Mouse (Mus musculus) stomach, embryonic 15.5 days (tissue): ENCODE measurements around the gene Stk10. TPM values are rescaled to one million over a fixed set of nuclear protein-coding genes. Genes with fewer than 3 reads are reported as not detected.

Experiments used
- ATAC-seq: fragments of 200-750 bp; cut with Nextera tagmentation; 2 replicates; pipeline ENCODE4 v1.8.0; 2017; ENCODE audit warnings: low read depth, moderate number of reproducible peaks, moderate TSS enrichment; ENCODE audit not compliant: insufficient read depth, low FRiP score
- H3K27ac ChIP-seq: fragments of 300-500 bp; sonication (generic); 2 replicates; pipeline ENCODE4 v1.5.1; 2015; ENCODE audit warnings: mild to moderate bottlenecking, inconsistent platforms
- H3K27me3 ChIP-seq: fragments of 300-500 bp; sonication (generic); replicated peaks from 2 replicates; pipeline ENCODE4 v1.6.1; 2015; ENCODE audit warnings: inconsistent platforms
- H3K36me3 ChIP-seq: fragments of 300-500 bp; sonication (generic); 2 replicates; pipeline ENCODE4 v1.6.1; 2015; ENCODE audit warnings: inconsistent platforms
- H3K4me1 ChIP-seq: fragments of 300-500 bp; sonication (generic); 2 replicates; pipeline ENCODE4 v1.6.1; 2015; ENCODE audit warnings: inconsistent platforms
- H3K4me2 ChIP-seq: fragments of 300-500 bp; sonication (generic); 2 replicates; pipeline ENCODE4 v1.6.1; 2015; ENCODE audit warnings: mild to moderate bottlenecking, inconsistent platforms
- H3K4me3 ChIP-seq: fragments of 300-500 bp; sonication (generic); replicated peaks from 2 replicates; pipeline ENCODE4 v1.5.1; 2015; ENCODE audit warnings: inconsistent platforms
- H3K9ac ChIP-seq: fragments of 300-500 bp; sonication (generic); 2 replicates; pipeline ENCODE4 v1.6.1; 2015; ENCODE audit warnings: inconsistent platforms
- H3K9me3 ChIP-seq: fragments of 300-500 bp; sonication (generic); 2 replicates; pipeline ENCODE4 v1.6.1; 2016; ENCODE audit warnings: inconsistent platforms
- WGBS: fragments of 180-500 bp; shearing (Covaris S2); methylation state at CpG from one replicate; pipeline ENCODE4 v1.1.7; 2015; 5-methylcytosine and 5-hydroxymethylcytosine counted together
- polyA plus RNA-seq: library from polyadenylated mRNA; unstranded; fragments of >200 nt; fragmentation: Nextera tagmentation; extraction: Ambion mirVana; gene quantifications from 2 replicates; pipeline ENCODE4 v1.2.1, GENCODE M21; 2015

Gene Stk10
- polyA plus RNA-seq, 1 experiment from 2014 or later = 3.8 TPM

DNA sequence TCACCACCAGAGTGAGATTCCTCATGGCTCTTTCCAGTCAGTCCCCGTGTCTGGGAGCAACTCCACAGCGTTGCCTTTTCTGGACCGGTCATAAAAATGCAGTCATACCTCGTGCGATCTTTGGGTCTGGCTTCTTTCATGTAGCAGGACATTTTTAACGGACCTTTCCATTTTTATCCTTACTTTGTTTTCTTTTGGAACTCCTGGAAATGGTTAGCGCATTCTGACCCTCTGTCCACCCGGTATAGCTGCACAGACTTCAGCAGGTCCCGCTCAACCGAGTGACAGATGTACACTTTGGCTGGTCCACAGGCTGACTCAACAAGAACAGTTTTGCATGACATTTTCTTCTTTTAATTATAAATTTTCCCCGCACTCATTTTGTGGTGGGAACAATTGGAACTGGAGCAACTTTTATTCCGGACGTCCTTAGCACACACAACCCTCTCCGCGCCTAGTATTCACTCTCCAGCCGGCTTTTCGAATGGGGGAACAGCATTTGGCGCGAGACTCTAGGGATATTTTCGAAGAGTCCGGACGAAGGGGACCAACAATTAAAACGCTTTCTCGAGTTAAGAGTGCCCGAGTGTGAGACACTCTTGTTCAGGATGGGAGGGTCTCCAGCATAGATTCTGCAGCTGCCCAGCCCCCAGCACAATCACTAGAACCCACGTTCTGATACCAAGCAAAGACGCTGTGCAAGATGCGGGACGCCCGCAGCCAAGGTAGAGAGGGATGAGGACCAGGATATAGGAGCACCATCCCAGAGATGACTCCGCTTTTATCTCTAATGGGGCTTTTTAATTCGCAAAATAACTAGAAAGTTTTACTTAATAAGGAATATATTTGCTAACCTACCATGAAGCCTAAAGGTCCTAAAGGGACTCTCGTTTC lies 987 bp upstream of the Stk10 start, which contains the start of gene Efcab9:
Efcab9 (minus strand) TSS at position 211 of the 894 bp plus-strand sequence.
- H3K27ac ChIP-seq = peak within 1 kb of the TSS; percentile 27; the same call in 1 of the 2 replicates
- H3K4me3 ChIP-seq = peak within 1 kb of the TSS; percentile 64
- no peaks in the 10 kb centered on the region for H3K9me3 ChIP-seq
- WGBS = 4% methylated on average over 33 of the region's 33 CpGs
- peak within 1 kb of the TSS; percentile 91 for H3K4me2 ChIP-seq
- ATAC-seq = 0 out of 2 replicates have a peak, but pooled peaks have one; percentile 29
- H3K36me3 ChIP-seq = no peaks in the 10 kb centered on the region
- peak within 1 kb of the TSS; percentile 57 for H3K9ac ChIP-seq
- H3K27me3 ChIP-seq = no peaks in the 10 kb centered on the region
- peaks cover 12% of the 10 kb centered on the region for H3K4me1 ChIP-seq

DNA sequence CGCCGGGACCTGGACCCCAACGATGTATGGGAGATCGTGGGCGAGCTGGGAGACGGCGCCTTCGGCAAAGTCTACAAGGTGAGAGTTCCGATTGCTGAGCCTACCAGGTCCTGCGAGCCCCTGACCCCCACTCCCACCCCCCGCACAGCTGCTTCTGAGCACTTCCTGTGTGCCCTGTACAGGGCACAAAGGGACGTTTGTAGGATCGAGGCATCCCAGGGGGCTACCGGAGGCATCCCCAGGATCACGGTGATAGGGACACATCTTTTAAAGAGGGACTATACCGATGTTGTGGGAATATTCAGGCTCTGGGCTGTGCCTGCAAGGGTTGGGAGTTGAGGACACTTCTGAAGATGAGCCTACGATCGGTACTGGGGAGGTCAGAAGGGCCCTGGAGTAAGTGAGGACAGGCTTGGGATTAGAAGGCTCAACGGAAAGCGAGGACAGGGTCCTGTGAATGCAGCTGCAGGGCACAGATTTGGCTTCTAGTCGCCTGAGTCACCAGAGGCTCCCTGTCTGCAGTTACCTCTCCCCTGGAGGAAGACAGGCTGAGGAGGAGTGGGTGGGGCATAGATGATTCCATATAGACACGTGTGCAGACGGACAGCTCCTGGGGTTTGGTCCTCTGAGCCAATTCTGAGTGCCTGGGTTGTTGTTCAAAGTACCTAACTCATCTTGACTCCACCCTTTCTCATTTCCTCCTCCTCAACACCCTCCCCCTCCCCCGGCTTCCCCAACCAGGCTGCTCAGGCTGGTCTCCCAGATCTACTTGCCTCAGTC lies 567 bp downstream of the Stk10 start:
- H3K27ac ChIP-seq = no peak overlapping the region
- WGBS = 2% methylated on average over 24 of the region's 24 CpGs
- H3K9ac ChIP-seq = peak overlapping the region; percentile 17; the same call in 1 of the 2 replicates
- H3K4me3 ChIP-seq = peak overlapping the region; percentile 64
- peaks cover 17% of the 10 kb centered on the region for H3K4me1 ChIP-seq
- H3K9me3 ChIP-seq = no peaks in the 10 kb centered on the region
- H3K4me2 ChIP-seq = peak overlapping the region; percentile 91
- no peaks in the 10 kb centered on the region for H3K27me3 ChIP-seq
- 0 out of 2 replicates have a peak, but pooled peaks have one; percentile 4 for ATAC-seq
- H3K36me3 ChIP-seq = no peaks in the 10 kb centered on the region

DNA sequence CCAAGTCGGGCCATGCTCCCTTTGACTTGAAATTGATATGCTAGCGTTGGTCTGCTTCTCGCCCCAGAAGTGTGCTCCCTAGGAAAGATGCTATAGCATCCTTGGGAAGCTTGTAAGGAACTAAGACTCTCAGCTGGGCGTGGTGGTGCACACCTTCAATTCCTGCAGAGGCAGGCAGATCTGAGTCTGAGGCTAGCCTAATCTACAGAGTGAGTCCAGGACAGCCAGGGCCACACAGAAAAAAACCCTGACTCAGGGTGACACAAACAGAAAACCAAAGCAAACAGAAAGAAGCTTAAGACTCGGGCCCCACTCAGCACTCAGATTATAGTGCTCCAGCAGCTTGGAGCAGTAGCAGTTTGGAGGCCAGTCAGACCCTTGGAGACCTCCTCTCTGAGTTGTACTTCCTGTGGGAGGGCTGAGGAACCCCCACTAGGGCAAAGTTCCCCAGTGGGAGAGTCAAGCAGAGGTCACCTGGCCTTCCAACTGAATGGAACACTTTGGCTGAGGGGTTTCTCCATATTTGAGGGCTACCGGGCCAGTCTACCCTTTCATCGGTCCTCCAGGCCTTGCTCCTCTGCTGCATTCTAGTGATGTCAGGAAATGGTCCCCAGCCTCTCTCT lies 1.5 kb downstream of the Stk10 start:
- Histone ChIP-seq H3K27ac (no peak overlapping the region), H3K4me2 (peak overlapping the region; percentile 91), H3K27me3 (no peaks in the 10 kb centered on the region), H3K9me3 (no peaks in the 10 kb centered on the region), H3K36me3 (no peaks in the 10 kb centered on the region), H3K4me1 (peaks cover 23% of the 10 kb centered on the region), H3K4me3 (peak overlapping the region; percentile 64), H3K9ac (no peak overlapping the region)
- ATAC-seq = no peak
- WGBS = 75% methylated on average over 7 of the region's 7 CpGs

DNA sequence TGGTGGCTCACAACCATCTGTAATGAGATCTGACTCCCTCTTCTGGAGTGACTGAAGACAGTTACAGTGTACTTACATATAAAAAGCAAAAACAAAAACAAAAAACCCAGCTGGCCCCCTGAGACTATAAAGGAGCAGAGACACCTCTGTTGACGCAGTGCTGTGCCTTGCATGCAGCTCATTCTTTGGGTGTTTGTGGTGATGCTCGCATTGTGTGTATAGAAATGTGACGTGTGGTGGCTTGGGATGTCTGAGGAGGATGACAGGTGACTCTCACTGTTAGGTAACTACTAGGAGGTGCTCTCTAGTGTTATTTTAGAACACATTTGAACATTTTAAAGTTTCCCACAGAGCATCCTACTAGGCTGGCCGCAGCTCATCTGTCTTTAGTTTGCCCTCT lies 2.5 kb downstream of the Stk10 start:
- Histone ChIP-seq H3K27ac (no peak overlapping the region), H3K9ac (no peak overlapping the region), H3K4me1 (peaks cover 33% of the 10 kb centered on the region), H3K36me3 (no peaks in the 10 kb centered on the region), H3K4me3 (no peak overlapping the region), H3K9me3 (no peaks in the 10 kb centered on the region), H3K27me3 (no peaks in the 10 kb centered on the region), H3K4me2 (no peak overlapping the region)
- ATAC-seq = no peak
- WGBS = 89% methylated on average over 4 of the region's 4 CpGs

DNA sequence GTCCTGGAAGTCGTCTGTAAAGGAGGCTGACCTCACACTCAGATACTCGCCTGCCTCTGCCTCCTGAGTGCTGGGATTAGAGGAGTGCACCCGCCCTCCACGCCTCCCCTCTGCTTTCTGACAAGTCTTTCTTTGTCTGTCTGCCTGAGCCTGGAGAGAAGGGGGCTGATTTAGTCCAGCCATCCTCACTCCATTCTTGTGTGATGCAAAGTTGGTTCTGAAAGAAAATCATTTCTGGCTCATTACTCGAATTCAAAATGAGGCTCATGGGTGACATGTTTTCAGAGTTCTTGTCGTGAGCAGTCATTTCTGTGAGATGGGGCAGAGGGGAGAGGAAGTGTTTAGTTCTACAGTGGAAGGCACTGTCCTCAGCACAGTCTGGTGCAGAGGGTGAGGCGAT lies 3.8 kb downstream of the Stk10 start:
- Histone ChIP-seq H3K36me3 (no peaks in the 10 kb centered on the region), H3K4me2 (no peak overlapping the region), H3K4me1 (peaks cover 33% of the 10 kb centered on the region), H3K9me3 (no peaks in the 10 kb centered on the region), H3K27ac (0 out of 2 replicates have a peak overlapping the region, but pooled peaks have one; percentile 4), H3K27me3 (no peaks in the 10 kb centered on the region), H3K4me3 (no peak overlapping the region), H3K9ac (no peak overlapping the region)
- WGBS = 54% methylated on average over 7 of the region's 7 CpGs
- no peak for ATAC-seq

DNA sequence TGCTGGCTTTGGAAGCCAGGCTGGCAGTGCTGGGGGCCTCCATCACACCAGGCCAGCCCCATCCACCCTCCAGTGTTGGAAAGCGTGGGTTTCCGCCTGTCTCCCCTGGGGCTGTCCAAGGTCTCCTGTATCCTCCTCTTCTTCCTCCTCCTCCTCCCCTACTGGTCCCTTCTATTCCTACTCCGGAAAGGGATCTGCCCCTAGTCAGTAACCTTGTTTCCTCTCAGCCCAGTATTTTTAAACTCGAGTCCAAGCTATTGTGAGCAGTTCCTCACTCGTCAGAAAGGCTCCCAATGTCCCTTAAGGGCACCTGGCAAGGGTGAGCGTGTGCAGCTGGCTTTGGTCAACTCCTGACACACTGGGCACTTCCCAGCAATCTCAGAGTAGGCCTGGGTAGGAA lies 5.3 kb downstream of the Stk10 start:
- no peak overlapping the region for H3K4me3 ChIP-seq
- 0 out of 2 replicates have a peak overlapping the region, but pooled peaks have one; percentile 23 for H3K4me2 ChIP-seq
- H3K9ac ChIP-seq = no peak overlapping the region
- no peaks in the 10 kb centered on the region for H3K36me3 ChIP-seq
- H3K27ac ChIP-seq = peak overlapping the region; percentile 51; the same call in 1 of the 2 replicates
- H3K27me3 ChIP-seq = no peaks in the 10 kb centered on the region
- peaks cover 33% of the 10 kb centered on the region for H3K4me1 ChIP-seq
- WGBS = 68% methylated on average over 6 of the region's 6 CpGs
- H3K9me3 ChIP-seq = no peaks in the 10 kb centered on the region
- ATAC-seq = no peak

DNA sequence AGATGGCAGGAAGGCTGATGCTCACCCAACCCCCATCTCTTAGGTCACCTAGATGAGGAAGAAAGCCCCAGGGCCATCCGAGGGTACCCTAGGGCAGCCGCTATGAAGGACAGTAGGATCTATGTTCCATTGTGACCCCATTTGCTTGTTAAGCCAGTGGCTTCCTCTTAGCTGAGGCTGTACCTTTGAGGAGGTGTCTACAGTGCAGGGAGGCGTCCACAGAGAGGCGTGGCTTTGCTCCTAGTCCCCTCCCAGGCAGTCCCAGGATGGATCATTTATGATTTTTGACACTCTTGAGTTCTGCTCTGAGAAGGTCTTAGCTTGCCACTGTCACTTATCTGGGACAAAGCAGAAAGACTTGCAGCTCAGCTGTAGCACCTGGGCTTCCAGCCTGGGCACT lies 5.7 kb downstream of the Stk10 start:
- peaks cover 31% of the 10 kb centered on the region for H3K4me1 ChIP-seq
- H3K36me3 ChIP-seq = no peaks in the 10 kb centered on the region
- no peak overlapping the region for H3K4me3 ChIP-seq
- WGBS = 79% methylated on average over 4 of the region's 4 CpGs
- no peaks in the 10 kb centered on the region for H3K27me3 ChIP-seq
- ATAC-seq = no peak
- no peaks in the 10 kb centered on the region for H3K9me3 ChIP-seq
- 0 out of 2 replicates have a peak overlapping the region, but pooled peaks have one; percentile 23 for H3K4me2 ChIP-seq
- H3K27ac ChIP-seq = peak overlapping the region; percentile 28; the same call in 1 of the 2 replicates
- H3K9ac ChIP-seq = no peak overlapping the region

DNA sequence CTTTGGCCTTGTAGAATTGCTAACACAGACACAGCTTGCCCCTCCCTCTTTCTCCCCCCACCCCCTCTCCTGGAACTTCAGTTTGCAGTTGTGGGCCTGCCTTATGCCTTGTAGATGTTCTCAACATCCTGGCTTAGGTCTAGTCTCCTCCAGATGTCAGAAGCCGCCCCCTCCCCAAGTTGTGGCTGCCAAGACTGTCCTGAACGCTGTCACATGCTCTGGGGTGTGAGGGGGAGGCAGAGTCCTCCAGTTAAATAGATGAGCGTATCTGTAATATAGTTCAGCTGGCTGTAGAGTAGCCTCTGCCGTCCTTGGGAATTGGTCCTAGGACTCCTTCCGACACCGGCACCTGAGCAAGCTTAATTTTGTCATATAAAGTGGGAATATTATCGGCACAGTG lies 6.6 kb downstream of the Stk10 start:
- WGBS = 55% methylated on average over 7 of the region's 7 CpGs
- Histone ChIP-seq H3K9ac (no peak overlapping the region), H3K27ac (no peak overlapping the region; the same call in 1 of the 2 replicates), H3K4me3 (no peak overlapping the region), H3K36me3 (no peaks in the 10 kb centered on the region), H3K27me3 (no peaks in the 10 kb centered on the region), H3K4me1 (peaks cover 28% of the 10 kb centered on the region; the same call in 1 of the 2 replicates), H3K9me3 (no peaks in the 10 kb centered on the region), H3K4me2 (no peak overlapping the region)
- ATAC-seq = peak; percentile 34; the same call in 1 of the 2 replicates

DNA sequence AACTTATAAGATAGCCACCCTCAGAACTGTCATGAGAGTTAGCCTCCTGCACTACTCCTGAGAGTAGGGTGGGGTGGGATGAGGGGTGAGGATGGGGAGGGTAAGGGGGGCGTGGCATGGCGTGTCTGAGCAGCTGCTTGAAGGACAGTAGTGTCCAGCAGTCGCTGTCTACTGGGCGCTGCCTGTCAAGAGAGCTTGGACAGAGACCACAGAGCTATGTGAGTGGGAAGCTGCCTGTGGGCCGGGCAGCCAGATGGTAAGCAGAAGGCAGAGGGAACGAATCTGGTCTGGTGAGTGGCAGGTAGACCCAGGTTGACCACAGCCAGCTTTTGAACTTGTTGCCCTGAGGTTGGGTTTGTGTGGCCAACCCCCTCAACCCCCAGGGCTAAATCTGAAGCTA lies 7.4 kb downstream of the Stk10 start:
- no peaks in the 10 kb centered on the region for H3K9me3 ChIP-seq
- 79% methylated on average over 6 of the region's 6 CpGs for WGBS
- H3K4me2 ChIP-seq = no peak overlapping the region
- no peaks in the 10 kb centered on the region for H3K36me3 ChIP-seq
- H3K27ac ChIP-seq = no peak overlapping the region
- ATAC-seq = no peak
- H3K9ac ChIP-seq = no peak overlapping the region
- no peaks in the 10 kb centered on the region for H3K27me3 ChIP-seq
- no peak overlapping the region for H3K4me3 ChIP-seq
- H3K4me1 ChIP-seq = peaks cover 28% of the 10 kb centered on the region; the same call in 1 of the 2 replicates

DNA sequence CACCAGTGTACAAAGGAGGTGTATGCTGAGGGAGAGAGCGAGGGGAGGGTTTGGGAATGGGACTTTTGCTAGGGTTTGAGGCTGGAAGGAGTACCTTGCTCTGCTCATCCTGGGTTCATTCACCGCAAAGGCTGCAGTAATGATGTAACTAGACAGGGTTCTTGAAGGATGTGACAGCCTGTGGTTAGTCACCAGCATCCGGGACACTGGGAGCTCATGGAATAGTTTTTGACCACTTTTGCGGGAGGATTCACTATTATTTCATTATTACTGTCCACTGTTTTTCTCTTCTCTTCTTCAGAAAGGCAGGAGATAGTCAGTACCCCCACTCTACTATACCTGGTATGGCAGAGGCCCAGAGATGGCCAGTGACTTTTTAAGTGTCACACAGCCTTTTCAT lies 9.1 kb downstream of the Stk10 start:
- Histone ChIP-seq H3K9ac (no peak overlapping the region), H3K4me1 (peaks cover 28% of the 10 kb centered on the region; the same call in 1 of the 2 replicates), H3K27me3 (no peaks in the 10 kb centered on the region), H3K9me3 (no peaks in the 10 kb centered on the region), H3K27ac (0 out of 2 replicates have a peak overlapping the region, but pooled peaks have one; percentile 8), H3K4me2 (no peak overlapping the region), H3K36me3 (no peaks in the 10 kb centered on the region), H3K4me3 (no peak overlapping the region)
- 89% methylated on average over 4 of the region's 4 CpGs for WGBS
- ATAC-seq = no peak

DNA sequence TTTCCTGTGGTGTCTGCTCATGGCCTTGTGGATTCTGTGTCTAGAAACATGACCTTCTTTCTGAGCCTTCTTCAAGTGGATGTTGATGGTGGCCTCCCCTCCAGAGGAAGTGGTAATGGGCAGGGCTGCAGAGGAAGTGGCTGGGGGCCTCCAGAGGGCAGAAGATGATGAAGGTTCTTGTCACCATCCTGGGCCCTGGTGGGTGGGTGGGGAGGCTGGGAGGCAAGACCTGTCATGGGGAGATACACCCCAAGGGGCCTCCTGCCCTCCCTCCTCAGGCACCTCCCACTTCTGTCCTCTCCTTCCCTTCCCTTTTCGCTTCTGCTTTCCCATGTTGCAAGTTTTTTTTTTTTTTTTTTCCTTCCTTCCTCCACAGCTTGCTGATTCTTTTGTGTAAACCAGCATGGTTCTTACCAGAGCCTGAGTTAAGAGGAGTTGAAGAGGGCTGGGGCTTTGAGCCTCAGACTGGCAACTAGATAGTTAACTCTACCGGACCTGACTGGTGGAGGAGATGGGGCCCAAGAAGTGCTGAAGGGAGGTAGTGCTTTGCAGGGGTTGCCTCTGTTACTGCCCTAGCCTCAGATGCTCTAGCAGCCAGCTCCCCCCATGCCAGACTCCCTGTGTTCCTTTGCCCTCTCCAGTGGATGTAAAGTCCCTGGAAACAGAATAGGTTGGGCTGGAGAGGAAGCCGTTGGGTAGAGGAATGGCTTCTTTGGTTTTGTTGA lies 9.7 kb downstream of the Stk10 start:
- Histone ChIP-seq H3K4me3 (no peak overlapping the region), H3K36me3 (no peaks in the 10 kb centered on the region), H3K9ac (no peak overlapping the region), H3K9me3 (no peaks in the 10 kb centered on the region), H3K27ac (peak overlapping the region; percentile 45), H3K4me1 (peaks cover 28% of the 10 kb centered on the region; the same call in 1 of the 2 replicates), H3K27me3 (no peaks in the 10 kb centered on the region), H3K4me2 (no peak overlapping the region)
- 42% methylated on average over 3 of the region's 3 CpGs for WGBS
- peak; percentile 78; the same call in 1 of the 2 replicates for ATAC-seq
